Mouse (Mus musculus): ENCODE data around the gene Irak1bp1.

Gene Irak1bp1

GRCm38 (mm10) chr9:82884177-82884576, 54.8 kb downstream of the Irak1bp1 start:
- no peak for DNase-seq (ENCODE audit: low spot score)

- no peak for DNase-seq (ENCODE audit: low spot score)
These were observed 59.3 kb downstream of the Irak1bp1 start for GRCm38 (mm10) chr9:82888645-82889044.

Data from ovary, postnatal 14 days (tissue).